Mouse (Mus musculus) thymus, adult 2 months (tissue): ENCODE measurements around the gene Gm42906. TPM values are rescaled to one million over a fixed set of nuclear protein-coding genes. Genes with fewer than 3 reads are reported as not detected.

ENCODE experiments used
- DNase-seq: peaks from one replicate; pipeline ENCODE4 v3.0.0; 2021
- H3K27ac ChIP-seq: fragments of 200-500 bp; 2 replicates; pipeline ENCODE4 v1.5.1; 2012; ENCODE audit warnings: low read length, control low read depth; ENCODE audit not compliant: control insufficient read depth, insufficient read depth
- H3K27me3 ChIP-seq: fragments of 200-500 bp; 2 replicates; pipeline ENCODE4 v1.6.1; 2012; ENCODE audit warnings: mild to moderate bottlenecking, low read length, moderate library complexity, mixed read lengths; ENCODE audit not compliant: control insufficient read depth, insufficient read depth
- H3K36me3 ChIP-seq: fragments of 200-500 bp; 2 replicates; pipeline ENCODE4 v1.6.1; 2012; ENCODE audit warnings: mild to moderate bottlenecking, low read length, moderate library complexity; ENCODE audit not compliant: control insufficient read depth, insufficient read depth
- H3K4me1 ChIP-seq: fragments of 200-500 bp; replicated peaks from 2 replicates; pipeline ENCODE4 v1.6.1; 2012; ENCODE audit warnings: low read length; ENCODE audit not compliant: control insufficient read depth, insufficient read depth
- H3K4me3 ChIP-seq: fragments of 200-500 bp; 2 replicates; pipeline ENCODE4 v1.5.1; 2012; ENCODE audit warnings: mild to moderate bottlenecking, low read length, control low read depth, moderate library complexity; ENCODE audit not compliant: control insufficient read depth, insufficient read depth
- CTCF ChIP-seq: fragments of 200-500 bp; IDR thresholded peaks from 2 replicates; pipeline ENCODE4 v1.5.1; 2012; ENCODE audit warnings: mild to moderate bottlenecking, control low read depth, low read length, moderate library complexity, borderline replicate concordance; ENCODE audit not compliant: control insufficient read depth, poor library complexity, insufficient read depth; ENCODE audit errors: extremely low read depth
- POLR2A ChIP-seq: fragments of 200-500 bp; IDR thresholded peaks from 2 replicates; pipeline ENCODE4 v1.6.1; 2012; ENCODE audit warnings: mild to moderate bottlenecking, low read length, control low read depth, moderate library complexity; ENCODE audit not compliant: control insufficient read depth, poor library complexity, insufficient read depth; ENCODE audit errors: extremely low read depth
- WGBS: fragments of 180-500 bp; shearing (Covaris S2); methylation state at CpG from one replicate; pipeline ENCODE4 v1.1.7; 2018; 5-methylcytosine and 5-hydroxymethylcytosine counted together
- polyA plus RNA-seq: library from polyadenylated mRNA; depleted of rRNA; stranded (reverse); fragments of >200 nt; gene quantifications from 2 replicates; pipeline ENCODE4 v1.2.3, GENCODE M21; 2012

Gene Gm42906
- polyA plus RNA-seq, 1 experiment: not detected

DNA sequence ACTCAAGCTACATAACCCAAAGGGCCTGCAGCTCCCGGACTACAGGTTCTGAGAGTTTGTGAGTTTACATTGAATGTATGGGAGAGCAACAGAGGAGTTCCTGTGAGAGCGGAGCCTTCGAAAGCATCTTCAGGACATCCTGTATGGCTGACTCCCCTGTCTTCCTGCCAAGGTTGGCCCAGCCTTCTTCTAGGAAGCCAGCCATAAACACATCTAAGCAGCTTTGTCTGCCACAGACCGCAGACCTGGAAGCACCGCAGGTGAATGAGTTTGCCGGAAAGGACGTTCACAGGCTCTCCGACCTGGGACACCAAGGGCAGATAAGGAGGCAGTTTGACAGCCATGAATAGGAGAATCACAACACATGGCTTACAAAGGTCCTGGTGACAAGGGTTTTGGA lies 246.7 kb downstream of the Gm42906 start:
- Histone ChIP-seq H3K27ac (no peak overlapping the region), H3K4me1 (no peaks in the 10 kb centered on the region), H3K4me3 (no peak overlapping the region), H3K27me3 (no peaks in the 10 kb centered on the region), H3K36me3 (no peaks in the 10 kb centered on the region)
- over 99% methylated on average over 8 of the region's 8 CpGs for WGBS
- no peak for TF ChIP-seq POLR2A
- no peak for TF ChIP-seq CTCF
- no peak for DNase-seq

- H3K27me3 ChIP-seq: no peaks in the 10 kb centered on the region
- no peak overlapping the region for H3K27ac ChIP-seq
- no peak overlapping the region for H3K4me3 ChIP-seq
- no peaks in the 10 kb centered on the region for H3K36me3 ChIP-seq
- WGBS: 95% methylated on average over 9 of the region's 9 CpGs
- no peak for DNase-seq
- TF ChIP-seq CTCF (no peak), POLR2A (no peak)
- no peaks in the 10 kb centered on the region for H3K4me1 ChIP-seq
These were observed 247.7 kb downstream of the Gm42906 start for GRCm38 (mm10) chr5:151180176-151180785.

DNA sequence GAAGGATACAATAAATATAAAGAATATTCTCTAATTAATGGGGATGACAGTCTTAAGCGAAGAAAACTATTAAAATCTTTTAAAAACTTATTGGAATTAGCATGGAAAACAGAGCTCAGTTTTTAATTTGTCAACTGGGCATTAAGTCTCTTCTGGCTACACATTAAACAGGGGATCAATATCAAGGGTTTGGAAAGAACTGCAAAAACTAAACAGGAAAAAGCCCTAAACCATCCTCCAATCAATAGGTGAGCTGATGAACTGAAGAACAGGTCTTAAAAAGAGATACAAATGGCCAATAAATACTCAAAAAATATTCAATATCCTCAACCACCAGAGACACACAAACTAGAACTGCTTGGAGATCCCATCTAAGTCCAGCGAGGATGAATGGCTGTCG lies 250.8 kb downstream of the Gm42906 start:
- WGBS: 98% methylated on average over 3 of the region's 3 CpGs
- no peaks in the 10 kb centered on the region for H3K27me3 ChIP-seq
- DNase-seq: no peak
- TF ChIP-seq CTCF: no peak
- no peak for TF ChIP-seq POLR2A
- H3K36me3 ChIP-seq: no peaks in the 10 kb centered on the region
- no peak overlapping the region for H3K4me3 ChIP-seq
- H3K27ac ChIP-seq: no peak overlapping the region
- no peaks in the 10 kb centered on the region for H3K4me1 ChIP-seq

DNA sequence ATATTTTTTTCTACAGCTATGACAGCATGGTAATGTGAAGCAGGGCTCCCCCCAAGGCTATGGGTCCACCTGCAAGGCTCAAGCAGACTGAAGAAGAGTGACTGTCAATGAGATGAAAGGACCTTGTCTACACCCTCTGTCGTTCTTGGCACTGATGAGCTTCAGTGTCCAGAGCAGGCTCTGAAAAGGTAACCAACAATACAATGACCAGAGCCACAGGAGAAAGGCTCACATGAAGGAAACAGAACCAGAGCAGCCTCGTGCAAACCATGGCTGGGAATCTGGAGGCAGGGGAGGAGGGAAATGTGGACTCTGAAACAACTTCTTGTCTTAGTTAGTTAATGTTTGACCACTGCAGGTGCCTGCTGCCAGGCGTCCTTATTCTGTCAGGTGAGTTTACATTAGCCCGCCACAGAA lies 252.1 kb downstream of the Gm42906 start:
- H3K27me3 ChIP-seq: no peaks in the 10 kb centered on the region
- no peak for TF ChIP-seq POLR2A
- TF ChIP-seq CTCF: no peak
- H3K36me3 ChIP-seq: no peaks in the 10 kb centered on the region
- 89% methylated on average over 4 of the region's 4 CpGs for WGBS
- no peak for DNase-seq
- no peak overlapping the region for H3K4me3 ChIP-seq
- no peak overlapping the region for H3K27ac ChIP-seq
- no peaks in the 10 kb centered on the region for H3K4me1 ChIP-seq

GRCm38 (mm10) chr5:151174485-151175460 lies 253.2 kb downstream of the Gm42906 start:
- DNase-seq: no peak
- H3K4me1 ChIP-seq: no peaks in the 10 kb centered on the region
- H3K36me3 ChIP-seq: no peaks in the 10 kb centered on the region
- no peaks in the 10 kb centered on the region for H3K27me3 ChIP-seq
- TF ChIP-seq CTCF (no peak), POLR2A (no peak)
- WGBS: 92% methylated on average over 7 of the region's 7 CpGs
- no peak overlapping the region for H3K27ac ChIP-seq
- H3K4me3 ChIP-seq: no peak overlapping the region

GRCm38 (mm10) chr5:151173774-151174173 lies 254.2 kb downstream of the Gm42906 start:
- 94% methylated on average over 1 of the region's 1 CpGs for WGBS
- Histone ChIP-seq H3K36me3 (no peaks in the 10 kb centered on the region), H3K27ac (no peak overlapping the region)

More at GRCm38 (mm10) chr5:151173774-151174173, 254.2 kb downstream of the Gm42906 start:
- H3K4me3 ChIP-seq: no peak overlapping the region
- H3K4me1 ChIP-seq: no peaks in the 10 kb centered on the region
- no peak for TF ChIP-seq CTCF
- TF ChIP-seq POLR2A: no peak
- no peaks in the 10 kb centered on the region for H3K27me3 ChIP-seq
- DNase-seq: no peak
